Mouse (Mus musculus) liver, adult 10 weeks (tissue): ENCODE data around the gene Gid8. TPM values are rescaled to one million over a fixed set of nuclear protein-coding genes. Genes with fewer than 3 reads are reported as not detected.

Experiments
- polyA plus RNA-seq: library from polyadenylated mRNA; stranded (reverse); fragments of 350-450 nt; fragmentation: Illumina TruSeq; extraction: RNeasy Lipid Tissue Mini Kit (QIAGEN cat#74804); gene quantifications from one replicate; pipeline ENCODE4 v1.2.3, GENCODE M21; 2014; ENCODE audit warnings: low read depth, low replicate concordance

The Gid8 gene
- polyA plus RNA-seq = 35.7 TPM

DNA sequence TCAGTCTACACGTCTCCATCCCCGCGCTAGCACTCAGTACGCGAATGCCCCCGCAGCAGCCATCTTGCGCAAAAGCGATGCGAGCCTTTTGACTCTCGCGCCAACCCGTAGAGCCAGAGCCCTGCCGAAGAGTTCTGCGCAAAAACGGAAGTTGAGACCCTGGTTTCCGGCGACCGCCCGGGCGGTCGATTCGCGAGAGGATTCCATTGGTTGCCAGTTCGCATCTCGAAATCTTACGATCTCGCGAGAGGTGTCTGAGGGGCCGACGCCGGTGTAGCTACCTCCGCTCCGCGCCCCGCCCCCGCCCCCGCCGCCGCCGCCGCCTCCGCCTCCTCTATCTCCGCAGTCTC, at the start of gene Gid8, which contains the start of gene Dido1:
Gid8 (plus strand) TSS at position 195 of the 350 bp plus-strand sequence.
Dido1 (minus strand) TSS at position 77 of the 350 bp plus-strand sequence.

DNA sequence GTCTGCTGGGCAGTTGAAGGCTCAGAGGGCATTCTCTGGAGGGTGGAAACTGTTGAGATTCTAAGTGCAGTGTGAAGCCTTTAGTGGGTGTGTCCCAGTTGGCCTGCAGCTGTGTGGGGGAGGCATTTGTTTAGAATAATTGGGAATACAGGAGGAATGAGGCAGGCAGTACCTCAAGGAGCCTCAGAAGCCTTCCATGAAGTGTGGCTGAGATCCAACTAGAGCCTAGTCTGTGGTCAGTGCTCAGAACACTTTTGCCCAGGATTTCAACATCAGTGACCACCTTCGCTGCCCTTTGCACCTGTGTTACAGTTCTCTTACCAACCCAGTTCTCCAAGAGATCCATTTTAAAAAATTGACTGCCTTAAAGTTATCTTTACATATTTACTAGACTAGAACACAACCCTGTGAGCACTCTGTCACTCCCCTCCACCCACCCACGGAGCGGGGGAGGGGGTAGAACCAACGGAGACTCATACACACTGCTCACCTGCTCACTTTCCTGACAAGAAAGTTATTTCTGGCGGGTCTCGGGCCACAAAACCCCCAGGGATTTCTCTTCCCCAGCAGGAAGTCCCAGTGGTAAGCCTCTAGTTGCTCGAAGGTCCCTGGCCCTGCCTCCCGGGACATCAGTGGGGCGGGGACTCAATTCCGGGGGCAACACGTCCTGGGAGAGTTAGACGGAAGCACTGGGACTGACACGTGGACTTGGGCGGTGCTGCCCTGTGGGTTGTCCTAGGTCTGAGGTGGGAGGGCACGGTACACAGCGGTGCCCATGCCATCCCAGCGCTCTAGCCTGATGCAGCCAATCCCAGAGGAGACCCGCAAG, 14.9 kb downstream of the Gid8 start, which contains the start of gene Slc17a9:
Slc17a9 (plus strand) TSS at position 679 of the 829 bp plus-strand sequence.

Other genes starting within 250 kb of the Gid8 start
- gene Ntsr1, start 210.1 kb upstream of the Gid8 start, polyA plus RNA-seq = not detected
- gene Mrgbp, start 128.8 kb upstream of the Gid8 start, polyA plus RNA-seq = 7.9 TPM
- 14.8 TPM for gene Ogfr, start 120.9 kb upstream of the Gid8 start, polyA plus RNA-seq
- gene Col9a3, start 112.3 kb upstream of the Gid8 start, polyA plus RNA-seq = not detected
- not detected for gene Tcfl5, start 67.4 kb upstream of the Gid8 start, polyA plus RNA-seq
- gene Dido1, start 118 bp upstream of the Gid8 start, polyA plus RNA-seq = 14.5 TPM
- gene Slc17a9, start 15.1 kb downstream of the Gid8 start, polyA plus RNA-seq = 0.82 TPM
- gene Bhlhe23, start 66.8 kb downstream of the Gid8 start, polyA plus RNA-seq = not detected
- 25.1 TPM for gene Ythdf1, start 210.8 kb downstream of the Gid8 start, polyA plus RNA-seq
- not detected for gene Birc7, start 218.9 kb downstream of the Gid8 start, polyA plus RNA-seq
- gene Nkain4, start 244.6 kb downstream of the Gid8 start, polyA plus RNA-seq = not detected